Mouse (Mus musculus) bone marrow macrophage, adult 2 months (primary cell): ENCODE measurements around the gene Spats2.
A peak's percentile ranks its signal among the peaks of the same experiment; 100 is the strongest.

Source experiments
- CTCF ChIP-seq: IDR thresholded peaks from 2 replicates; pipeline ENCODE4 v1.5.1; 2012; ENCODE audit warnings: low read depth, mild to moderate bottlenecking, low read length, moderate library complexity
- POLR2A ChIP-seq: IDR thresholded peaks from 2 replicates; pipeline ENCODE4 v1.6.1; 2012; ENCODE audit warnings: mild to moderate bottlenecking, low read depth, low read length, borderline replicate concordance

- TF ChIP-seq POLR2A (no peak), CTCF (peak; percentile 95)
Observed at GRCm38 (mm10) chr15:99093291-99094258, 32.1 kb upstream of the Spats2 start.
